Mouse (Mus musculus) heart, postnatal 0 days (tissue): ENCODE measurements around the gene Nup210. TPM values are rescaled to one million over a fixed set of nuclear protein-coding genes. Genes with fewer than 3 reads are reported as not detected.

Experiments
- ATAC-seq: fragments of 200-750 bp; cut with Nextera tagmentation; 2 replicates; pipeline ENCODE4 v1.8.0; 2017; ENCODE audit warnings: low read depth, moderate number of reproducible peaks, moderate library complexity; ENCODE audit not compliant: insufficient read depth
- DNase-seq: peaks from one replicate; pipeline ENCODE4 v3.0.0-alpha.2; 2016; ENCODE audit warnings: low spot score
- H3K27ac ChIP-seq: fragments of 300-500 bp; sonication (generic); 2 replicates; pipeline ENCODE4 v1.5.1; 2014; ENCODE audit warnings: low read depth, mild to moderate bottlenecking
- H3K27me3 ChIP-seq: fragments of 300-500 bp; sonication (generic); 2 replicates; pipeline ENCODE4 v1.6.1; 2014; ENCODE audit warnings: low read length, mixed read lengths; ENCODE audit not compliant: control insufficient read depth, insufficient read depth
- H3K36me3 ChIP-seq: fragments of 300-500 bp; sonication (generic); replicated peaks from 2 replicates; pipeline ENCODE4 v1.6.1; 2014; ENCODE audit warnings: low read length, mixed read lengths; ENCODE audit not compliant: control insufficient read depth, insufficient read depth
- H3K4me1 ChIP-seq: fragments of 300-500 bp; sonication (generic); 2 replicates; pipeline ENCODE4 v1.6.1; 2014; ENCODE audit warnings: antibody characterized with exemption; ENCODE audit not compliant: control insufficient read depth, insufficient read depth
- H3K4me2 ChIP-seq: fragments of 300-500 bp; sonication (generic); 2 replicates; pipeline ENCODE4 v1.6.1; 2014; ENCODE audit warnings: low read depth, mild to moderate bottlenecking, low read length, moderate library complexity
- H3K4me3 ChIP-seq: fragments of 300-500 bp; sonication (generic); 2 replicates; pipeline ENCODE4 v1.5.1; 2014; ENCODE audit warnings: low read depth, low read length
- H3K9ac ChIP-seq: fragments of 300-500 bp; sonication (generic); replicated peaks from 2 replicates; pipeline ENCODE4 v1.6.1; 2014; ENCODE audit warnings: low read depth, low read length, mixed read lengths
- H3K9me3 ChIP-seq: fragments of 300-500 bp; sonication (generic); replicated peaks from 2 replicates; pipeline ENCODE4 v1.6.1; 2016; ENCODE audit warnings: low read length; ENCODE audit not compliant: control insufficient read depth
- CTCF ChIP-seq: IDR thresholded peaks from 2 replicates; pipeline ENCODE4 v1.5.1; 2016; ENCODE audit warnings: antibody characterized with exemption, control low read depth, low read depth
- EP300 ChIP-seq: IDR thresholded peaks from 2 replicates; pipeline ENCODE4 v1.6.1; 2016; ENCODE audit warnings: antibody characterized with exemption, low read depth
- WGBS: fragments of 180-500 bp; shearing (Covaris S2); extraction: QIAGEN DNeasy Blood & Tissue Kit; methylation state at CpG from one replicate; pipeline ENCODE4 v1.1.7; 2014; 5-methylcytosine and 5-hydroxymethylcytosine counted together
- polyA plus RNA-seq: library from polyadenylated mRNA; unstranded; fragments of >200 nt; fragmentation: Nextera tagmentation; extraction: Ambion mirVana; gene quantifications from 2 replicates; pipeline ENCODE4 v1.2.1, GENCODE M21; 2015
- total RNA-seq: library from RNA; depleted of rRNA; stranded (reverse); fragments of >200 nt; gene quantifications from 2 replicates; pipeline ENCODE4 v1.2.3, GENCODE M21; 2014; ENCODE audit warnings: low replicate concordance

The Nup210 gene
- total and polyA plus RNA-seq, 2 experiments from 2014 or later, result 1.6 to 13.4 TPM

- peak overlapping the region; percentile 71; the same call in 1 of the 2 replicates for H3K9ac ChIP-seq
- DNase-seq (peak; percentile 50), ATAC-seq (peak; percentile 42; the same call in 1 of the 2 replicates)
- no peaks in the 10 kb centered on the region for H3K9me3 ChIP-seq
- peak overlapping the region; percentile 79 for H3K4me3 ChIP-seq
- peak overlapping the region; percentile 69; the same call in 1 of the 2 replicates for H3K27ac ChIP-seq
- no peak for TF ChIP-seq CTCF
- TF ChIP-seq EP300, result no peak
- no peaks in the 10 kb centered on the region for H3K27me3 ChIP-seq
- peak overlapping the region; percentile 100 for H3K4me2 ChIP-seq
- H3K36me3 ChIP-seq, result no peaks in the 10 kb centered on the region
- peaks cover 16% of the 10 kb centered on the region; the same call in 1 of the 2 replicates for H3K4me1 ChIP-seq
- WGBS, result 5% methylated on average over 9 of the region's 9 CpGs
These were observed 520 bp upstream of the Nup210 start for GRCm38 (mm10) chr6:91117149-91117548.

- H3K4me1 ChIP-seq, result peaks cover 21% of the 10 kb centered on the region
- peak overlapping the region; percentile 71 for H3K9ac ChIP-seq
- 38% methylated on average over 4 of the region's 4 CpGs for WGBS
- no peak for ATAC-seq
- no peaks in the 10 kb centered on the region for H3K9me3 ChIP-seq
- no peaks in the 10 kb centered on the region for H3K27me3 ChIP-seq
- H3K4me2 ChIP-seq, result peak overlapping the region; percentile 100
- TF ChIP-seq CTCF (no peak), EP300 (no peak)
- H3K36me3 ChIP-seq, result no peaks in the 10 kb centered on the region
- DNase-seq, result no peak
- H3K4me3 ChIP-seq, result peak overlapping the region; percentile 79
- no peak overlapping the region for H3K27ac ChIP-seq
These were observed 776 bp downstream of the Nup210 start for GRCm38 (mm10) chr6:91115863-91116243.

- Histone ChIP-seq H3K27ac (peak overlapping the region; percentile 3; the same call in 1 of the 2 replicates), H3K27me3 (no peaks in the 10 kb centered on the region), H3K4me2 (no peak overlapping the region), H3K9me3 (no peaks in the 10 kb centered on the region), H3K4me1 (peaks cover 21% of the 10 kb centered on the region), H3K9ac (no peak overlapping the region), H3K4me3 (no peak overlapping the region), H3K36me3 (no peaks in the 10 kb centered on the region)
- ATAC-seq, result no peak
- WGBS, result 52% methylated on average over 1 of the region's 1 CpGs
- DNase-seq, result no peak
- TF ChIP-seq CTCF, result no peak
- no peak for TF ChIP-seq EP300
These were observed 1.5 kb downstream of the Nup210 start for GRCm38 (mm10) chr6:91115158-91115557.

GRCm38 (mm10) chr6:91114716-91115115 lies 1.9 kb downstream of the Nup210 start:
- H3K4me2 ChIP-seq, result no peak overlapping the region
- no peak for TF ChIP-seq CTCF
- TF ChIP-seq EP300, result no peak
- H3K27ac ChIP-seq, result peak overlapping the region; percentile 40; the same call in 1 of the 2 replicates
- no peak overlapping the region for H3K9ac ChIP-seq
- H3K27me3 ChIP-seq, result no peaks in the 10 kb centered on the region
- H3K4me3 ChIP-seq, result no peak overlapping the region
- DNase-seq (no peak), ATAC-seq (no peak)
- no peaks in the 10 kb centered on the region for H3K9me3 ChIP-seq
- H3K4me1 ChIP-seq, result peaks cover 21% of the 10 kb centered on the region
- H3K36me3 ChIP-seq, result no peaks in the 10 kb centered on the region
- 38% methylated on average over 2 of the region's 2 CpGs for WGBS

GRCm38 (mm10) chr6:91111954-91112252 lies 4.7 kb downstream of the Nup210 start:
- ATAC-seq (no peak), DNase-seq (no peak)
- no peaks in the 10 kb centered on the region for H3K9me3 ChIP-seq
- peaks cover 18% of the 10 kb centered on the region for H3K4me1 ChIP-seq
- no peak overlapping the region for H3K9ac ChIP-seq
- no peaks in the 10 kb centered on the region for H3K36me3 ChIP-seq
- TF ChIP-seq CTCF (no peak), EP300 (no peak)
- WGBS, result 87% methylated on average over 3 of the region's 3 CpGs
- no peak overlapping the region for H3K4me3 ChIP-seq
- H3K27me3 ChIP-seq, result no peaks in the 10 kb centered on the region
- H3K27ac ChIP-seq, result no peak overlapping the region
- no peak overlapping the region for H3K4me2 ChIP-seq
